Mouse (Mus musculus) ES-E14 (cell line): ENCODE data around the gene 2010300C02Rik.

Source experiments
- CHD2 ChIP-seq: IDR thresholded peaks from 2 replicates; pipeline ENCODE4 v1.6.1; 2014; ENCODE audit warnings: mild to moderate bottlenecking, low read depth, low read length, inconsistent platforms
- HCFC1 ChIP-seq: IDR thresholded peaks from 2 replicates; pipeline ENCODE4 v1.6.1; 2012; ENCODE audit warnings: low read length, inconsistent platforms, borderline replicate concordance; ENCODE audit not compliant: insufficient read depth
- MAFK ChIP-seq: IDR thresholded peaks from 2 replicates; pipeline ENCODE4 v1.6.1; 2014; ENCODE audit warnings: mild to moderate bottlenecking, low read depth, low read length, inconsistent platforms; ENCODE audit not compliant: insufficient read depth
- ZNF384 ChIP-seq: IDR thresholded peaks from 2 replicates; pipeline ENCODE4 v1.6.1; 2012; ENCODE audit warnings: low read depth, low read length, inconsistent platforms

GRCm38 (mm10) chr1:37742126-37742525, 22.2 kb upstream of the 2010300C02Rik start:
- TF ChIP-seq HCFC1 = no peak
- TF ChIP-seq ZNF384 = no peak
- TF ChIP-seq MAFK = no peak
- no peak for TF ChIP-seq CHD2
